Mouse (Mus musculus) myocyte (in vitro differentiated cells): ENCODE data around the gene Tcaf3.

Source experiments
- CEBPB ChIP-seq: IDR thresholded peaks from 2 replicates; pipeline ENCODE4 v1.6.1; 2011; ENCODE audit warnings: mild to moderate bottlenecking, moderate library complexity; ENCODE audit not compliant: poor library complexity, insufficient read depth, severe bottlenecking
- E2F4 ChIP-seq: IDR thresholded peaks from one replicate; pipeline ENCODE4 v1.6.1; 2011; ENCODE audit warnings: mild to moderate bottlenecking, control low read depth, moderate library complexity; ENCODE audit not compliant: insufficient read depth
- MAX ChIP-seq: IDR thresholded peaks from one replicate; pipeline ENCODE4 v1.6.1; 2011; ENCODE audit warnings: low read depth, mild to moderate bottlenecking, control low read depth
- MYOD1 ChIP-seq, 3 experiments: IDR thresholded peaks; one replicate each; pipeline ENCODE4 v1.6.1; 2011; ENCODE audit warnings: control low read depth in 2 of 3, low read depth in 2 of 3, mild to moderate bottlenecking in 2 of 3, moderate library complexity in 1 of 3; ENCODE audit not compliant: insufficient read length in 2 of 3, control insufficient read depth in 1 of 3
- MYOG ChIP-seq, 3 experiments: IDR thresholded peaks; one replicate each; pipeline ENCODE4 v1.6.1; 2011; ENCODE audit warnings: control low read depth in 2 of 3, low read depth in 2 of 3, mild to moderate bottlenecking in 2 of 3; ENCODE audit not compliant: insufficient read length in 2 of 3, control insufficient read depth in 1 of 3, insufficient read depth in 1 of 3
- POLR2A ChIP-seq: IDR thresholded peaks from one replicate; pipeline ENCODE4 v1.6.1; 2011; ENCODE audit warnings: low read depth, mild to moderate bottlenecking, control low read depth, moderate library complexity; ENCODE audit not compliant: insufficient read length
- POLR2AphosphoS2 ChIP-seq: IDR thresholded peaks from one replicate; pipeline ENCODE4 v1.6.1; 2011; ENCODE audit warnings: low read depth, control low read depth; ENCODE audit not compliant: insufficient read length
- REST ChIP-seq: IDR thresholded peaks from one replicate; pipeline ENCODE4 v1.6.1; 2011; ENCODE audit warnings: mild to moderate bottlenecking, control low read depth, moderate library complexity; ENCODE audit not compliant: insufficient read depth, insufficient read length
- TCF12 ChIP-seq: IDR thresholded peaks from one replicate; pipeline ENCODE4 v1.6.1; 2011; ENCODE audit warnings: mild to moderate bottlenecking, control low read depth; ENCODE audit not compliant: poor library complexity, insufficient read depth, severe bottlenecking
- USF1 ChIP-seq: IDR thresholded peaks from one replicate; pipeline ENCODE4 v1.6.1; 2011; ENCODE audit warnings: low read depth, mild to moderate bottlenecking, control low read depth, moderate library complexity

GRCm38 (mm10) chr6:42558641-42559040 lies 38.9 kb downstream of the Tcaf3 start:
- no peak for TF ChIP-seq POLR2A
- TF ChIP-seq MYOD1 (IDR thresholded peaks at IDR 0.05; ENCODE audit: control insufficient read depth in 1 of 3, insufficient read length in 2 of 3, low read depth in 2 of 3) = no peak
- no peak for TF ChIP-seq CEBPB
- TF ChIP-seq POLR2AphosphoS2 = no peak
- TF ChIP-seq MAX = no peak
- no peak for TF ChIP-seq USF1
- TF ChIP-seq MYOG (IDR thresholded peaks at IDR 0.05; ENCODE audit: control insufficient read depth in 1 of 3, insufficient read depth in 1 of 3, insufficient read length in 2 of 3, low read depth in 2 of 3) = no peak
- TF ChIP-seq REST = no peak
- no peak for TF ChIP-seq E2F4
- TF ChIP-seq TCF12 = no peak
